Mouse (Mus musculus): ENCODE results near the gene Areg. TPM values are rescaled to one million over a fixed set of nuclear protein-coding genes. Genes with fewer than 3 reads are reported as not detected.

Areg gene
- polyA plus RNA-seq, 1 experiment = 21.9 TPM

DNA sequence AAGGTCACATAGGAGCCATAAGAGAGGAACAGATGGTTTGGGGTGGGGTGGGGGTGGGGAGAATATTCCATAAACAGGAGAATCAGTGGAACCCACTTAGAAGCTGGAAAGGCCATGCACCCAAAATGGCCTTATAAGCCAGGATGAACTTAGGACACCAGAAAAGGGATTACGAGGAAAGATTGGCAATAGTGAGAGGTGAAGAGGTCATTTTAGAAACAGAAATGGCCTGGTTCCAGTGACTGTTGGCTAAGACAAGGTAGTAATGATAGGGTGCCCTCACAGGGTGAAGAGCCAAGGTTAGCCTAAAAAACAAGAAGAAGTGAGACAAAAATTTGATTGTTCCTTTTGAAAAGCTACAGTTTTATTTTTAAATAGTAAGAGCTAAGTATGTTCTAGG, 7.6 kb downstream of the Areg start:
- no peak overlapping the region for H3ac ChIP-seq (ENCODE audit: control insufficient read depth, insufficient read length)
- no peaks in the 10 kb centered on the region for H3K79me2 ChIP-seq (ENCODE audit: control insufficient read depth, insufficient read depth)
- no peak for TF ChIP-seq TCF12 (IDR thresholded peaks at IDR 0.05; ENCODE audit: insufficient read depth, poor library complexity, severe bottlenecking)
- no peak for TF ChIP-seq USF1 (IDR thresholded peaks at IDR 0.05; ENCODE audit: low read depth)
- no peak for TF ChIP-seq E2F4 (IDR thresholded peaks at IDR 0.05; ENCODE audit: insufficient read depth)
- TF ChIP-seq TCF3 (IDR thresholded peaks at IDR 0.05; ENCODE audit: insufficient read length, low read depth) = no peak
- TF ChIP-seq SRF (IDR thresholded peaks at IDR 0.05; ENCODE audit: control insufficient read depth, insufficient read length, low read depth) = no peak
- no peak for TF ChIP-seq MAX (IDR thresholded peaks at IDR 0.05; ENCODE audit: low read depth)
- no peak for TF ChIP-seq POLR2AphosphoS2 (IDR thresholded peaks at IDR 0.05; ENCODE audit: insufficient read length, low read depth)
- TF ChIP-seq MYOD1 (IDR thresholded peaks at IDR 0.05; ENCODE audit: control insufficient read depth in 1 of 3, insufficient read length in 2 of 3, low read depth in 2 of 3) = no peak
- TF ChIP-seq MYOG (IDR thresholded peaks at IDR 0.05; ENCODE audit: control insufficient read depth in 1 of 3, insufficient read depth in 1 of 3, insufficient read length in 2 of 3, low read depth in 2 of 3) = no peak
- no peak for TF ChIP-seq REST (IDR thresholded peaks at IDR 0.05; ENCODE audit: insufficient read depth, insufficient read length)
- no peak for TF ChIP-seq CEBPB (IDR thresholded peaks at IDR 0.05; ENCODE audit: insufficient read depth, poor library complexity, severe bottlenecking)
- no peak overlapping the region for H3K4me2 ChIP-seq (ENCODE audit: low read depth)
- H3K27me3 ChIP-seq (ENCODE audit: control insufficient read depth, insufficient read depth, insufficient read length) = no peaks in the 10 kb centered on the region
- peaks cover 30% of the 10 kb centered on the region for H3K36me3 ChIP-seq (ENCODE audit: control insufficient read depth, insufficient read depth)
- H3K4me3 ChIP-seq = no peak overlapping the region

DNA sequence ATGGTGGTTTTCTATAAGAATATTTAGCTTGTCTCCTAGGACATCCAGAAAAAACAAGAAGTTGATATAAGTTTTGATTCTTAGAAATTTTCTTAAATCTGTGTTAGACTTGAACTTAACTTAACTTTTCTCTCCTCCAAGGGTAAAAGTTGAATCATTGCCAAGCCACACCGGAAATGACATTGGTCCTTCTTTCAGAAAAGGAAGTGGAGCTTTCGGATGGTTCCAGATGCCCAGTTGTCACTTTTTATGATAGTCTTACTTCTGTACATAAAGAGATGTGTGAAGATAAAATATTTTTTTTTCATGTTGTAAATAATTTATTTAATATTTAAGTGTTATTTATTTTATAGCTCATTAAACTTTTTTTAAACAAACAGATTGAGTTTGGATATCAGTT, 8.7 kb downstream of the Areg start:
- H3ac ChIP-seq (ENCODE audit: control insufficient read depth, insufficient read length) = no peak overlapping the region
- H3K36me3 ChIP-seq (ENCODE audit: control insufficient read depth, insufficient read depth) = peaks cover 27% of the 10 kb centered on the region
- H3K79me2 ChIP-seq (ENCODE audit: control insufficient read depth, insufficient read depth) = no peaks in the 10 kb centered on the region
- H3K4me2 ChIP-seq (ENCODE audit: low read depth) = no peak overlapping the region
- no peak overlapping the region for H3K4me3 ChIP-seq
- no peaks in the 10 kb centered on the region for H3K27me3 ChIP-seq (ENCODE audit: control insufficient read depth, insufficient read depth, insufficient read length)
- TF ChIP-seq TCF12 (IDR thresholded peaks at IDR 0.05; ENCODE audit: insufficient read depth, poor library complexity, severe bottlenecking) = no peak
- TF ChIP-seq CEBPB (IDR thresholded peaks at IDR 0.05; ENCODE audit: insufficient read depth, poor library complexity, severe bottlenecking) = no peak
- TF ChIP-seq REST (IDR thresholded peaks at IDR 0.05; ENCODE audit: insufficient read depth, insufficient read length) = no peak
- no peak for TF ChIP-seq POLR2AphosphoS2 (IDR thresholded peaks at IDR 0.05; ENCODE audit: insufficient read length, low read depth)
- no peak for TF ChIP-seq TCF3 (IDR thresholded peaks at IDR 0.05; ENCODE audit: insufficient read length, low read depth)
- TF ChIP-seq MAX (IDR thresholded peaks at IDR 0.05; ENCODE audit: low read depth) = no peak
- no peak for TF ChIP-seq MYOD1 (IDR thresholded peaks at IDR 0.05; ENCODE audit: control insufficient read depth in 1 of 3, insufficient read length in 2 of 3, low read depth in 2 of 3)

DNA sequence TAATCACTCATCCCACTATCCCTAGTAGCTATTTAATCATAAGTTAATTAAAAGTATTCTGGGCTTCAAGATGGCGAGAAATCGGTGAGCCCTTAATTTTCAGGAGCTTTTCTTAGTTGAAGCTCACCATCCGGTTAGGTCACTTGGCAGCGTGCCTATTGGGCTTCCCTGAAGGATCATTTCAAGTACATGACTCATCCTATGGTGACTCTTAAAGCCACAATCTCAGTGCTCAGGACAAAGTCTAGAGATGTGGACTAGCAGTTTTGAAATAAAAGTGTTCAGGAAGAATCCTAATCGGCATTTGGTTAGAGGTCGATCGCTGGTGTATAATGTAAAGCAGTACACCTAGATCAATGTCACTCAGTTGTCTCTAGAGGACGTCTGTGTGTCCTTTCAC, 17.3 kb downstream of the Areg start:
- H3K79me2 ChIP-seq (ENCODE audit: control insufficient read depth, insufficient read depth) = no peaks in the 10 kb centered on the region
- peak overlapping the region; percentile 78 for H3K4me2 ChIP-seq (ENCODE audit: low read depth)
- H3K27me3 ChIP-seq (ENCODE audit: control insufficient read depth, insufficient read depth, insufficient read length) = no peaks in the 10 kb centered on the region
- H3ac ChIP-seq (ENCODE audit: control insufficient read depth, insufficient read length) = no peak overlapping the region
- no peak overlapping the region for H3K4me3 ChIP-seq
- TF ChIP-seq MAX (IDR thresholded peaks at IDR 0.05; ENCODE audit: low read depth) (no peak), MYOG (IDR thresholded peaks at IDR 0.05; ENCODE audit: control insufficient read depth in 1 of 3, insufficient read depth in 1 of 3, insufficient read length in 2 of 3, low read depth in 2 of 3) (no peak), CEBPB (IDR thresholded peaks at IDR 0.05; ENCODE audit: insufficient read depth, poor library complexity, severe bottlenecking) (0 out of 2 replicates have a peak, but pooled peaks have one; percentile 22), TCF12 (IDR thresholded peaks at IDR 0.05; ENCODE audit: insufficient read depth, poor library complexity, severe bottlenecking) (no peak)
- no peaks in the 10 kb centered on the region for H3K36me3 ChIP-seq (ENCODE audit: control insufficient read depth, insufficient read depth)

DNA sequence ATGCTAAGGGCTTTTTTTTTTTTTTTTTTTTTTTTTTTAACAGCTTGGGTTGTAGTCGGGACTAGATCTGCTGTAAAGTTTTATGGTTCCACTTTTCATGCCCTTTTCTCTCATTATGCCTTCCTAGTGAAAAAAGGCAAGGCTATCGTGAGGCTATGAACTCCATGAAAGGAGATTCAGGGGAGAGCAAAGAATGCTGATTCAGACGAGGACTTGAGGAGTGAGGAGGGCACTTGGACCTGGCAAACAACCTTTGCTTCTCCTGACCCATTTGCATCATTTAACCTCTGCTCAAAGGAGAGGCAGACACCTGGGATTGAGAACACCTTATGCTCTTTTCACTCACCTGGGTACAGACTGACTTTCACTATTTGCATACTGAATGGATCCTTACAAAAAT, 17.8 kb downstream of the Areg start:
- Histone ChIP-seq H3ac (ENCODE audit: control insufficient read depth, insufficient read length) (no peak overlapping the region), H3K27me3 (ENCODE audit: control insufficient read depth, insufficient read depth, insufficient read length) (no peaks in the 10 kb centered on the region), H3K36me3 (ENCODE audit: control insufficient read depth, insufficient read depth) (no peaks in the 10 kb centered on the region), H3K4me2 (ENCODE audit: low read depth) (peak overlapping the region; percentile 78), H3K79me2 (ENCODE audit: control insufficient read depth, insufficient read depth) (no peaks in the 10 kb centered on the region), H3K4me3 (no peak overlapping the region)
- TF ChIP-seq POLR2A (IDR thresholded peaks at IDR 0.05; ENCODE audit: insufficient read length, low read depth) (no peak), MAX (IDR thresholded peaks at IDR 0.05; ENCODE audit: low read depth) (no peak), POLR2AphosphoS2 (IDR thresholded peaks at IDR 0.05; ENCODE audit: insufficient read length, low read depth) (no peak), MYOG (IDR thresholded peaks at IDR 0.05; ENCODE audit: control insufficient read depth in 1 of 3, insufficient read depth in 1 of 3, insufficient read length in 2 of 3, low read depth in 2 of 3) (no peak), REST (IDR thresholded peaks at IDR 0.05; ENCODE audit: insufficient read depth, insufficient read length) (no peak), CEBPB (IDR thresholded peaks at IDR 0.05; ENCODE audit: insufficient read depth, poor library complexity, severe bottlenecking) (no peak), TCF12 (IDR thresholded peaks at IDR 0.05; ENCODE audit: insufficient read depth, poor library complexity, severe bottlenecking) (no peak), SRF (IDR thresholded peaks at IDR 0.05; ENCODE audit: control insufficient read depth, insufficient read length, low read depth) (no peak), E2F4 (IDR thresholded peaks at IDR 0.05; ENCODE audit: insufficient read depth) (no peak), TCF3 (IDR thresholded peaks at IDR 0.05; ENCODE audit: insufficient read length, low read depth) (no peak), USF1 (IDR thresholded peaks at IDR 0.05; ENCODE audit: low read depth) (no peak), MYOD1 (IDR thresholded peaks at IDR 0.05; ENCODE audit: control insufficient read depth in 1 of 3, insufficient read length in 2 of 3, low read depth in 2 of 3) (no peak)

DNA sequence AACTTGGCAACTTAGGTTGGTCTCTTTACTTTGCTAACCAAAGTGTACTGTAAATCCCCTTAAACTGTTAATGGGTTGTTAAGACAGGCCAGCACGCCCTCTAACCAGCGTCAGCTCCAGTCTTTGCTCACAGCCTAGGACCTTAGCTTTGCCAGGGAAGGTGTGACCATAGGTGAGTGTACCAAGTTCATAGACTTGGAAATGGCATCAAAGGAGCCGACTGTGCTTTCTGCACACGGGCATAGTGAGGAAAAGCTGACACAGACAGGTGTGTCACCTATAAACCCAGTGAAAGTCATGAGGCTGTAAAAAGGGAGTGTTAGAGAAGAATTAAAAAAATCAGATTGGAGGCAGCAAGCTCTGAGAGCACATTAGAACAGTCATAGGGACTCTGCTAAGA, 23.4 kb downstream of the Areg start:
- Histone ChIP-seq H3K79me2 (ENCODE audit: control insufficient read depth, insufficient read depth) (no peaks in the 10 kb centered on the region), H3K36me3 (ENCODE audit: control insufficient read depth, insufficient read depth) (no peaks in the 10 kb centered on the region), H3K27me3 (ENCODE audit: control insufficient read depth, insufficient read depth, insufficient read length) (no peaks in the 10 kb centered on the region), H3ac (ENCODE audit: control insufficient read depth, insufficient read length) (no peak overlapping the region), H3K4me2 (ENCODE audit: low read depth) (no peak overlapping the region), H3K4me3 (no peak overlapping the region)
- TF ChIP-seq CEBPB (IDR thresholded peaks at IDR 0.05; ENCODE audit: insufficient read depth, poor library complexity, severe bottlenecking) (no peak), USF1 (IDR thresholded peaks at IDR 0.05; ENCODE audit: low read depth) (no peak), POLR2AphosphoS2 (IDR thresholded peaks at IDR 0.05; ENCODE audit: insufficient read length, low read depth) (no peak), TCF12 (IDR thresholded peaks at IDR 0.05; ENCODE audit: insufficient read depth, poor library complexity, severe bottlenecking) (no peak), MAX (IDR thresholded peaks at IDR 0.05; ENCODE audit: low read depth) (no peak), POLR2A (IDR thresholded peaks at IDR 0.05; ENCODE audit: insufficient read length, low read depth) (no peak), E2F4 (IDR thresholded peaks at IDR 0.05; ENCODE audit: insufficient read depth) (no peak), REST (IDR thresholded peaks at IDR 0.05; ENCODE audit: insufficient read depth, insufficient read length) (no peak), SRF (IDR thresholded peaks at IDR 0.05; ENCODE audit: control insufficient read depth, insufficient read length, low read depth) (no peak), MYOG (IDR thresholded peaks at IDR 0.05; ENCODE audit: control insufficient read depth in 1 of 3, insufficient read depth in 1 of 3, insufficient read length in 2 of 3, low read depth in 2 of 3) (no peak), TCF3 (IDR thresholded peaks at IDR 0.05; ENCODE audit: insufficient read length, low read depth) (no peak), MYOD1 (IDR thresholded peaks at IDR 0.05; ENCODE audit: control insufficient read depth in 1 of 3, insufficient read length in 2 of 3, low read depth in 2 of 3) (no peak)

Measured in myocyte (in vitro differentiated cells).